Mouse (Mus musculus): Measurements from ENCODE around the gene Ccnl1.

The Ccnl1 gene

DNA sequence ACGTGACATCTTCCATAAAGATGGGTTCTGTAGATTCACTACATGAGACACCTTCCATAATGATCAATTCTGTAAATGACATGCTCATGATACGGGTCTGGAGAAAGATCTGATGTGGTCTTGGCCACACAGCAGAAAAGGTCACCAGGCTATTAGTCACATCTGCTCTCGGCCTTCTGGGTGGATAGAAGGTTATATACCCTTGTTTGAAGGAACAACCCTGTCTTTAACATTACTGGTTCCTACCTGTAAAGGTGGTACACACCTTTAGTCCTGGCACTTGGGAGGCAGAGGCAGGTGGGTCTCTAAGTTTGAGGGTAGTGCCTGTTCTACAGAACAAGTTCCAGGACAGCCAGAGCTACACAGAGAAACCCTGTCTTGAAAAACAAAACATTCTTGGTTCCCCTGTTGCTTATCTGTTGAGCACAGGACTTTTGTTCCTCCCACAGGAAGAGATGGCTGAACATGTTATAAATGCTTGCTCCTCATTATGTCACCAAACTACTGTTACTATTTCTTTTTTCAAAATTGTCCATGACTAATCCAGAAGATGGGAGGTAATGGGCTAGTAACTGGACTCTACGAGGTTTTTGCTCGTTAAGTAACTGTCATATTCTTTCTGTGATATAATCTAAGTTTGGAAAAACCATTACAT lies 2.4 kb upstream of the Ccnl1 start:
- intact Hi-C loops (cut with DNase I), result no loop called here

DNA sequence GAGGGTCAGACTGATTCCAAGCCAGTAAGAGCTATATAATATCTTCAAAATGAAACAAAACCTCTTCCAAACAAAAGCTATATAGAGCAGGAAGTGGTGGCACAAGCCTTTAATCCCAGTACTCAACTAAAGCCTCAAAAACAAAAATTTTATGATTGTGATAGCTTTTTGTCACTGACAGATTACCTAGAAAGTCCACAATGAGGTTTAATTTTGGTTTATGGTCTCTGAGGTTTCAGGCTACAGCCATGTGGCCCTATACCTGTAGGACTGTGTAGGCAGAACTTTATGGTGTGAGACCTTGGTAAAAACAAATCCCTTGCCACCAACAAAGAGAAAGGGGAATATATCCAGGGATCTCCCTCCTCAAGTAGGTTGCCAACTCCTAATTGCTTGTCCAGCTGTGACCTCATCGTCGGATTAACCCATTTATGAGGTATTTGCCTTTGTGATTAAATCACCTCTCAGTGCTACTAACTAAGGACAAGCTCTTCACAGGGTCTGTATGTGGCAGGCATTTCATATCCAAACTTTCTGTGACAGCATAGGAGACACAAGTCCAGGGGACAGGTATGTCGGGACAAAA lies 1.5 kb upstream of the Ccnl1 start:
- intact Hi-C loops (cut with DNase I), result loop anchor here (5.0 kb wide), 1 partner anchor 33 kb away; no protein-coding TSS in a partner anchor

DNA sequence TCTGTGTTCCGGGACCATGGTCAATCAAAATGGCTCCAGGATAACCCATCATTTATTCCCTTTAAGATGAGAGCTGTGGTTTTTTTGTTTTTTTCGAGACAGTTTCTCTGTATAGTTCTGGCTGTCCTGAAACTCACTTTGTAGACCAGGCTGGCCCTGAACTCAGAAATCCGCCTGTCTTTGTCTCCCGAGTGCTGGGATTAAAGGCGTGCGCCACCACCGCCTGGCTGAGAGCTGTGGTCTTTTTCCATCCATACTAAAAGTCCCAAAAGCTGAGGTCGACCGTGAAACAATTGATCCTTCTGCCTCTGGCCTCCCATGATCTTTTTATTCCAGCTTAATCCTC lies 764 bp upstream of the Ccnl1 start:
- intact Hi-C loops (cut with DNase I), result loop anchor here (1.0 to 5.0 kb wide), 2 partner anchors 15 to 33 kb away; no protein-coding TSS in a partner anchor

DNA sequence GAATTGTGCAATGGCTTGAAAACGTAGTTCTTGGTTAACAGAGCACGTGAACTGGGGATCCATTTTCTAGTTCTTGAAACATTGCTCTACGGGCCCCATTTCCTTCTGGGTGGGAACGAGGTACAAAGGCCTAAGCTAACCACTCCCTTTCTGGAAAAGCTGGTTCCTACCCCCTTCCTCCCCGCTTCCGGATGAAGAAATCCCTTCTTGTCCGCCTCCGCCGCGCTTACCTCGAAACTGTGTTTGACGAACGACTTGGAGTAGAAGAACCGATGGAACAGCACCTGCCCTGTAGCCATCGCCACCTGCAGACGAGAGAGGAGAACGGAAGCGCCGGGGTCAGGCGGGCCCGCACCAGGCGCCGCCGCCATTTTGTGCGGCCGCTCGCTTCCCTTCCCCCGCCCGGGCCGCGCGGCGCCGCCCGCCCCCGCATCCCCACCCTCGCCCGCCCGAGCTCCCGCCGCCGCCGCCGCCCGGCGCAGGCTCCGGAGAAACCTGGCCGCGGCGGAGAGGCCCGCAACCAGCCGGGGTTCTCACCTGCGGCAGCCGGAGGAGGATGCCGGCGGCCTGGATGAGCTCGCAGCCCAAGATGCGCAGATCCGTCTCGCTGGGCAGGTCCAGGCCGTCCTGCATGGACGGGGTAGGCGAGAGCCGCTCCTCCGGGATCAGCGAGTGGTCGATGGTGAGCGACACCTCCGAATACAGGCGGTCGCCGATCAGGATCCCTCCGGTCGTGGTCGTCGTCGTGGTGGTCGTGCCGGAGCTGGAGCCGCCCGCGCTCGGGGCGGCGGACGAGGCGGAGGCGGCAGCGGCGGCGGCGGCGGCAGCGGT lies 563 bp downstream of the Ccnl1 start:
- intact Hi-C loops (cut with DNase I), result loop anchor here (1.0 to 5.0 kb wide), 2 partner anchors 17 to 35 kb away; no protein-coding TSS in a partner anchor

DNA sequence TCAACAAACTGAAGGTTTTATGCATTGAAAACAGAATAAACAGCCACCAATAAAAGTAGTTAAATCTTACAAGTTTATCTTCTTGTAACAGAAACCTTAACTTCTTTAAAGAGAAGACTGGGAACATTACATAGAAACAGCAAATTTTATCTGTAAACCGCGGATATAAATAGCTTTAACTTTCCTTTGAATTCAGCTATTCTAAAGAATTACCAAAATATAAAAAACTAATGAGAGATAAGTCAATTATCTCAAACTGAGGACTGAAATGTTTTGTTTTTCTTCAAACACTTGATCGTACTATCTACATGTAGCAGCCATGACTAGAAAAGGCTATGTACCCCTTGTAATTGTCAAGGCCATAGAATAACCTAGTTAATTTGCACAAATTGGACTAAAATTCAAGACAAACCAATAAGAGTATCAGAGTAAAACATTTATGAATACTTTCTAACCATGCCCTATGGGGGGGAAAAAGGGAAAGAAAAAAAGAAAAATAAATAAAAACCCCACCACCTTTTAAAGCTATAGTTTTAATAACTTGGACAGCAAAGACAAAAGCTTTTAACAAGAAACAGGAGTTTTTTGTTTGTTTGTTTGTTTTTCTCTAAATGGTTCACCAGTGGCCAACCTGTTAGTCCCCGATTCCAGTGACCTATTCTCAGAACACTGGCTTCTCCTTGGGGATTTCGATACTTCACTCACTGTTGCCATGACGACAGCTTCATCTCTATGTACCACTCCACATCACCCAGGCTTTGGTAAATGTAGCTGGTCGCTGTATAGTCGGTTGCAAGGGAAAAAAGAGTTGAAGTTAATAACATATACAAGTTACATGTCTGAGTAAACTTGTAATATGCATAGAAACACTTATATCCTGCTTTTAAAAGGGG lies 3.3 kb downstream of the Ccnl1 start:
- intact Hi-C loops (cut with DNase I), result loop anchor here (5.0 kb wide), 1 partner anchor 38 kb away; no protein-coding TSS in a partner anchor

DNA sequence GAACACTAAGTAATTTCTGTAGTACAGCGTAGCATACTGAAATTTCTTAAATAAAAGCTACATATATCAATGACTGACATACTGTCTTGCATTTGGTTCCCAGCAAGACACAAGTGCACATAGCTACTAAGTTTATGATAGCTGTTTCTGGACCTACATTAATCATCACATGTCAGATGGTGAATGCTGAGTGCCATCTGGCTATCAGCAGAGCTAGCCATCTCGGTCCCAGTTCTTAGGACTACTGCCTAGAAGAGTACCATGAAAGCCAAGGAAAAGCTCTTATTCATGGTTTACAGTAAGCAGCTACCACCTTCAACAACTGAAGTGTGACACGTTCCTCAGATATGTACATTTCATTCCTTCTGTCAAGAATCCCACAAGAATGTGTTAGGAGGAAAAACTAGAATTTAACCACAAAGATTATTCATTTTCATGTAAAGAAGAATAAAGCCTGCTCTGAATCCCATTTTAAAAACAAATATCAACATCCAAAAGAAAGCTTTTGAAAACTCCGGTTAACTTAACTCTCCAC lies 7.2 kb downstream of the Ccnl1 start:
- intact Hi-C loops (cut with DNase I), result no loop called here

DNA sequence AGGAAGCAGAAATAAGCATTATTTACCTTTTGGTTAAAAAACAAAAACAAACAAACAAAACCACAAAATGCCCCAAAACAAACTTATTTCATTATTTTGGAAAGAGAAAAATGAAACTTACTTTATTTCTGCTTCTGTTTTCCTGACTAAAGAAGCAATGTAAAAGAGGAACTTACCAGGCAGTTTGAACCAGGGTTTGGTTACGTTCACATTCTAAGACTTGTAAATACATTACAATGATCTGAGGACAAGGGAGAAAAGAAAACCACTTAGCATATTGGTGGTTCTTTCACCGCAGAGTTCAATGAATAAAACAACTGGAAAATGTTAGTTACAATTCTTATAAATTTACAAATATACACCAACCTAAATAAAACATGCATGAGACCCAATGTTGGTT lies 7.7 kb downstream of the Ccnl1 start:
- intact Hi-C loops (cut with DNase I), result no loop called here

DNA sequence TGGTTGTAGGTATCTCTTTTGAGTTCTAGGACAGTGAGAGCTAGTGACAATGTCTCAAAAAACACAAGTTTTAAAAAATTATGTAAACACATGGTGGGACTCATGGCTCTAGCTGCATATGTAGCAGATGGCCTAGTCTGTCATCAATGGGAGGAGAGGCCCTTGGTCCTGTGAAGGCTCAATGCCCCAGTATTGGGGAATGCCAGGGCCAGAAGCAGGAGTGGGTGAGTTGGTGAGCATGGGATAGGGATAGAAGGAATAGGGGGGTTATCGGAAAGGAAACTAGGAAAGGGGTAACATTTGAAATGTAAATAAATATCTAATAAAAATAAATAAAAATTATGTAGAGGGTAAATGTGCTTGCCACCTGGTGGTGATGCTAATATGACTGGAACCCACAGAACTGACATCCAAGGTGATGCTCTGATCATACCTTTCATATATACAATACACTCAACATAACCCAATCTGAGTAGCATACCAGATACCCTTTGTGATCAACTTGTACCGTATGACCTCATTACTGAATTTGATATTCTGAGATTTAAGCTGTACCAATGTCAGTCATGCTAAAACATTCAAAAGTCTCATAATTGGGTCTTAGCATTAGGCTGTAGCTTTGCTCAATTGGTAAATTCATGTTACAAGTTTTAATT lies 12.6 kb downstream of the Ccnl1 start:
- intact Hi-C loops (cut with DNase I), result no loop called here

DNA sequence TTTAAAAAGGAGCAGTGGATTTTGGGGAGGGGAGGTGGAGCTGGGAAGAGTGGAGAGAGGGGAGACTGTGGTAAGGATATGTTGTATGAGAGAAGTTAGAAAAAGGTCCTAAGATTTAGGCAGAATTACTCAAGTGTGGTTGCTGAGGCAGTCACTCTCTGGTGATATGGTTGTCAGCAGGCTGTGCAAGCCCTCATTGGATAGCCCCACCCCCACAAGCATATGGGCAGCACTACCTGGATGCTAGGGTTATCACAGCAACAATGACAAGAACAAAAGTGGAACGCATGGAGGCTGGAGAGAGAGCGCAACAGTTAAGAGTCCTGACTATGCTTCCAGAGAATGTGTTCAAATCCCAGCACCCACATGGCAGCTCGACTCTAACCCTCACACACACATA lies 13.3 kb downstream of the Ccnl1 start:
- intact Hi-C loops (cut with DNase I), result no loop called here

DNA sequence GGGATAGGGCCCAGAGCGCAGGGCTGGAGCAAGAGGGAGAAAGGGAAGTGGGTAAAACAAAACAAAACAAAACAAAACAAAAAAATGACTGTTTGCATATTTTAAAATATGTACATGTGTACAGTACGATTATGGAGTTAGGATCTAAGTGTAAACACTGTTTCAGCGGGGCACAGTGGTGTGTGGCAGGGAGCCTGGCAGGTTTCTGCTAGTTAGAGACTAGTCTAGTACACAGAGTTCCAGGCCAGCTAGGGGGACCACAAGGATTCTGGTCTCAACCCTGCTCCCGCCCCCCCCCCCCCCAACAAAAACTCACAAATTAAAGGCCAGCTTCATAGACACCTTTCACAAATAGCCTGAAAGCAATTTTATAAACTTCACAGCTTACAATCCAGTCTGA lies 14.6 kb downstream of the Ccnl1 start:
- intact Hi-C loops (cut with DNase I), result no loop called here

DNA sequence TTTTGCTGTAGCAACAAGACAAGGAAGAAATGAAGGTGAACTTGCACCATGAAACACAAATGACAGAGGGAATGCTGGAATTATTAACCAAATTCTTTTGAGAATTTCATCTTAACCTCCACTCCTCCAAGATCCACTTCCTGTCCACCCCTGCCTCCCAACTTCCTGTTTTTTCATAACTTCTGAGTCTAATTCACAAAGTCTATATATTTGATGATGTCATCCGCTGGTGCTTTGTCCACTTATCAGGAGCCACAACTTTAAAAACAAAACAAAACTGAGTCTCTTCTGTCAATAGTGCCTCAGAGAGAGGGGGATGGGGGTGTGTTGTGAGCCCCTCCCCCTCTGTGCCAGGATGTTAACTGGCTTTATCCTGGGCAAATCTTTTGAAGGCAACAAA lies 17.0 kb downstream of the Ccnl1 start:
- intact Hi-C loops (cut with DNase I), result no loop called here

DNA sequence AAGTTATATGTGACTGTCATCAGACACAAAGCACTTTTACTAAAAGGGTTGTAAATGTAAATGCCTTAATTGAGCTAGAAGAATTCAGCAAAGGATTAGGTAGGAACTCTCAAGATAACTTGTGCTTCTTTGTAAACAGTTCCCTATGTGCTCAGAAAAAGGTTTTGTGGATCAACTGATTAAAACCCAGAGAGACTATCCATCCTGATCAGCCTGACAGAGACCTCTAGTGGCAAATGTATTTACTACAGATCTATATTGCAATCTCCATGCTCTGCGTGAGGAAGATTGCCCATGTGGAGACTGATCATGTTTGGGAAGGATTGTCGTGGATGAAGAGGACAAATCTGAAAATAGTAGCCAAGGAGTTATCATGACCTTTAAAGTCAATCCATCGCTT lies 19.8 kb downstream of the Ccnl1 start:
- intact Hi-C loops (cut with DNase I), result loop anchor here (10.0 kb wide), 2 partner anchors 273 to 623 kb away; partner anchors contain the start of gene Lekr1

DNA sequence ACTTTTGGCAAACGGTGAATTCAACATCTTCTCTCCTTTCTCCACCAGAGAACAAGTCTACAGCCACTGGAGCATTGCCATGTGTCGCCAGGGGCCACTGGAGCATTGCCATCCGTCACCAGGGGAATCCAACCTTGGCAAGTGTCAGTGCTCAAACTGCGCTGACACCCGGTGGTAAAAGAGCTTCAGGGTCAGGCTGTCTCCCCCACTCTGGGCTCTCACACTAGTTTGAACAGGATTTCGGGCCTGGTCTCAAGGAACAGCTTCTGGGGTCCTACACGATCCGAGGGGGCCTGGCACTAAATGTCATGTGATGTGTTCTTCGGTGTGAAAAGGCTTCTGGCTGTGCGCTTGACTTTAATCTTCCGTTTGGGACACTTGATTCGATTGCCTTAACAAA lies 21.7 kb downstream of the Ccnl1 start:
- intact Hi-C loops (cut with DNase I), result loop anchor here (10.0 kb wide), 2 partner anchors 272 to 622 kb away; partner anchors contain the start of gene Lekr1

DNA sequence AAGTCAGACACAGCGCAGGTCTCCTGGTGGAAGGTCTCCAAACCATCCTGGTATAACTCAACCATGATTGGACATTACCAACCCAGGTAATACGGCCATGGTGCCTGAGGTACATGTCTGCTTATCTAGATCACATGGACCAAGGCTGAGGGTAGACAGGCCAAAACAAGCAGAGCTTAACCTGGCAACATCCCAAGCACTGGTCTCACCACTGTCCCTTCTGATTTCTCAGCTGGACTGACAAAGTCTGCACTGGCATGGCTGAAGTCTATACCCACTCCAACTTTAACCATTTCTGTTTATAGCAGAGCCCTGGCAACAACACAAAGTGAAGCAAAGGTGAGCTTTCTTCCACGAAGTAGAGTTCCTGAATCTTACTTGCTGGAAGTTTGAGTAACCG lies 22.9 kb downstream of the Ccnl1 start:
- intact Hi-C loops (cut with DNase I), result loop anchor here (10.0 kb wide), 2 partner anchors 270 to 620 kb away; partner anchors contain the start of gene Lekr1

DNA sequence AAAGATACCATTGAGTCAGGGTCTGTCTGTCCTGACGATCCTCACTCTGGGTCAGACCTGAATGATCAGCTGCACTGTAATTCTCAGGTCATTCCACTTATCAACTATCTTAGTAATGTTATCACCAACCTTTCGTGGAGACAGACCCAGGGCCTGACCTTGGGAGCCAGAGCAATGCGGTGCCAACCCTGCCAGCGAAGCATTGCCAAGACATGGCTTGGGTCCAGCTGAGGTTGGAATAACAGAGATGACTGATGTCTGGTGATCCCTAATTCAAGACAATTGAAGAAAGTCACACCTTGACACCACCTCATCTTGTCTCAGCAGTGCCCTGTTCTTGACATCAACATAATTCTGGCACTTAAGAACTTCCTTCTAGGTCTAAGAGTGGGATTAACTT lies 24.3 kb downstream of the Ccnl1 start:
- intact Hi-C loops (cut with DNase I), result loop anchor here (5.0 to 10.0 kb wide), 3 partner anchors 59 to 619 kb away; partner anchors contain the start of gene Lekr1

DNA sequence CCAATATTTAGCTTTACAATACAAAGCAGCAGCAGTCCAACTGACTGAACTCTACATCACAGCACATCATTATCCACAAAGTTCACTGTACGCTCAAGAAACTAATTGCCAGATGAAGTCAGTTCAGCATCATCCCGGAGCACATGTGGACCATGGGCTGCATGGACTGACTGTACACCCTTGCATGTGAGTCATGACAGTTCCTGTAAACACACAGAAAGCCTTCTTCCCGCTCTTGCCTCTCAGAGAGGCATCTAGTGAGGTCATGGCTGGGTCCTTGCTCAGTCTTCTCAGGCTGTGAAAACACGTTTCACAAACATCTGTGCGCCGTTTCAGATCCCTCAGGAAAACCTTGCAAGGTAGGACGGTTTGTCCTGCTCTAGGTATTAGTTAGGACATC lies 26.5 kb downstream of the Ccnl1 start:
- intact Hi-C loops (cut with DNase I), result loop anchor here (5.0 to 10.0 kb wide), 3 partner anchors 61 to 617 kb away; partner anchors contain the start of gene Lekr1

DNA sequence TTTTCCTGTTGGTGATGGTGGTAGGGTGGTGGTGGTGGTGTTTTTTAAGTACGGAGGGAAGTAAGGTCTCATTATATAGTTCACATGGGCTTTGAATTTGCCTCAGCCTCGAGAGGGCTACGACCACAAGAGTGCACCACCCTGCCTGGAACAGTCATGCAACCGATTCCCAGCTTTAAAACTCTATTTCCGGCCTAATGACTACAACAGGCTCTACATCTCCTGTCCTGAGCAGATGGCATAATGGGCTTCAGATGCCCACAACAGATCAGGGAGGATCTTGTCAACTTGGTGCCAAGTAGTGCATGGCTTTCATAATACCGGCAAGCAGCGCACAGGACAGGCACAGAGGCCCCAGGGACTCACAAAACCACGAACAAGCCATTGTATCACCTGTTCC lies 27.4 kb downstream of the Ccnl1 start:
- intact Hi-C loops (cut with DNase I), result loop anchor here (5.0 to 10.0 kb wide), 3 partner anchors 62 to 616 kb away; partner anchors contain the start of gene Lekr1

DNA sequence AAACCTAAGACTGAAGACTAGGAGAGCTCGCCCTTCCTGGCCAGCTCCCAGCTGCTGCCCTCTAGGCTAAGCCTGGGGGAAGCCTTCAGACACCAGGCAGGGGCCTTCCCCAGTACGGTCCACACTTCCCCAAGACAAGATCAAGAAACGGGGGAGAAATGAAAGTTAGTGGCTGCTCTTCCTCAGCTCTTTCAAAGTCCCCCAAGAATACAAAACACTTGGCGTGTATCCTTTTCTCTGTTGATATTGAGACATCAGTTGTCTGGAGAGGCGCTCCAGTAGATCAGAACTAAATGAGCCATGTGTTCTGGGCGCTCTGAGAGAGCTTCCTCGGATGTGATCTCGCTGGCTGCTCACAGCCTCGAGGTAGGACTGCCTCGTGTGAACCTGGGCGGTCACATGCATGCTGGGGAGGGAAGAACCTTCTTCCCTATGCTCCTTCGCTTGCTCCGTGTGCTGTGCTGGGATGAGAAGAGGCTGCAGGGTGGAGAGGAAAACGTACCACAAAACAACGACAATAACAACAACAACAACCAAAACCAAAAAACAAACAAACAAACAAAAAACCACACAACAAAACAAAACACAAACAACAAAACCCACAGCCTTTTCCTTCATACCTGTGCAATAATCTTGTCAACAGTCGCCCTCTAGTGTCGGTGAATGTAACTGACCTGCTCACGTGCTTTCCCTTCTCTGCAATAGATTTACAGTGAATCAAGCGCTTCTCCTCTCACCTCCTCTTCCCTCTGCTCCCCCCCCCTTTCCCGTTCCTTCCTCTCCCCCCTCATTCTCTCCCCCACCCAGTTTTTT lies 28.0 kb downstream of the Ccnl1 start:
- intact Hi-C loops (cut with DNase I), result loop anchor here (5.0 to 10.0 kb wide), 6 partner anchors 58 to 615 kb away; partner anchors contain the start of genes Lekr1 and Tiparp

DNA sequence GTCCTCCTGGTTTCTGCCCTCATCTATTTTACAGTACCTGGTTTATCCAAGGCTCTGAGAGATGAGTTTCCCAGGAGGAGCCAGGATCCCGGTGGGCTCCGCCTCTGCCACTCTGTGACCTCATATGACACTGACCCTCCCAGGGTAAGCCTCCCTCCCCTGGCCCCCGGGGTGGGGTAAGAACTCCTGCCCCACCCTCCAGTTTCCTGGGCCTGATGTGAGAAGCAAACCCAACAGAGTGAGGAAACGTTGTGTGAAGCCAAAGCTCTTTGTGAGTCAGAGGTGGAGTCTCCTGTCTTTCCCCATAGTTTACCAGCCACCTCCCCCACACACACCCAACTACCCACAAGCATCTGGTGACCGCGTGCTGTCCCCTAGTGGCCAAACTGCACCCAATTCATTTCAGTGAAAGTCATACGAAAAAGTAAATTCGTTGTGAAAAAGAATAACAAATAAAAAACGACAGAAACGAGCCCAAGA lies 28.7 kb downstream of the Ccnl1 start:
- intact Hi-C loops (cut with DNase I), result loop anchor here (5.0 kb wide), 3 partner anchors 57 to 542 kb away; partner anchors contain the start of gene Tiparp

Data from adrenal gland (tissue).